Mouse (Mus musculus) testis, adult 2 months (tissue): ENCODE results near the gene Tsc22d1.
A peak's percentile ranks its signal among the peaks of the same experiment; 100 is the strongest.

Experiments used
- CTCF ChIP-seq: fragments of 200-500 bp; IDR thresholded peaks from 2 replicates; pipeline ENCODE4 v1.5.1; 2012; ENCODE audit warnings: low read depth, mild to moderate bottlenecking, inconsistent platforms, low read length, moderate library complexity; ENCODE audit not compliant: control insufficient read depth, insufficient read depth, insufficient replicate concordance
- POLR2A ChIP-seq: fragments of 200-500 bp; IDR thresholded peaks from 2 replicates; pipeline ENCODE4 v1.6.1; 2012; ENCODE audit warnings: low read depth, mild to moderate bottlenecking, inconsistent platforms, low read length, moderate library complexity; ENCODE audit not compliant: control insufficient read depth

DNA sequence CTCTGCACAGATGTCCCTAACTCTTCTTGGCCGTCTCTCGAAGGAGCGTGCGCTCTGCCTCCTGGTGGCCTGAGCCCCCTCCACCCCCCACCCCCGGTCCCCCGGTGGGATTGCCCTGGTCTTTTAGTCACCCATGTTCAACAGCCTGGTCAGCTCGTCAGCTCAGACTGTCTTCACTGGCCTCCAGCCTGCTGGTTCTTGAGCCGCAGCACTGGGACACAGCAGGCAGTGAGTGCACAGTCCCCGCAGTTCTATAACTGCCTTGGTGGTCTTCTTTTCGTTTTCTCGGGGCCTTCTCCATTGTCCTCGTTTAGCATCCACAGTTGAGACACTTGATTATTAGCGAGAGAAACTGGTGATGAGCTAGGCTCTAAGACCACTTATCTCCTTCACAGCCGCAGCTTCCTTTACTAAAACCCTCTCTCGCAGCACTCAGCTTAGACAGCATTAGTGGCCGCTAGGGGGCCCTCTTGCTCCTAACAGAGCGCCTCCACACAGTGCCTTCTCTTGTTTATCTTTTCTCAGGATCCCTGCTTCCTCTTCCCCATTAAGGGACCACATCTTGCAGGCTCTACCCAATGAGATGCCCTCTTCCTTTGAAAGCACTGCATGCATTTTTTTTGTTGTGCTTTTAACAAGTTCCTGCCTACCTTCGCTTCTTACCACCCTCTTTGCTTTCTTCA lies 52.0 kb downstream of the Tsc22d1 start:
- TF ChIP-seq CTCF (peak; percentile 48; the same call in 1 of the 2 replicates), POLR2A (no peak)
